In genomic region chr2:90641007-90641709, GRCm38 (mm10) we compare ENCODE assay signal across 12 mouse cellular contexts. TPM values are rescaled to one million over a fixed set of nuclear protein-coding genes. Genes with fewer than 3 reads are reported as not detected.
DNase-seq lines count a peak whose midpoint lies in the region; ATAC-seq and TF ChIP-seq lines count a peak whose summit lies in the region.
"Had no signal": no experiment of that assay in that cellular context is flagged by ENCODE, and none has a peak within 500 bp of the region (broad histone marks: within the 10 kb centered on the region; RNA-seq: fewer than 3 reads in every experiment).

No protein-coding gene starts in this region.

- WGBS in hindbrain, embryonic 11.5 days, result 85% methylated on average over 10 of the region's 10 CpGs
- WGBS in hindbrain, embryonic 10.5 days, result 77% methylated on average over 10 of the region's 10 CpGs
- WGBS in intestine, embryonic 16.5 days, result 54% methylated on average over 10 of the region's 10 CpGs
- 80% methylated on average over 10 of the region's 10 CpGs for WGBS in forebrain, embryonic 12.5 days

- no peaks in the 10 kb centered on the region for H3K9me3 ChIP-seq in hindbrain, embryonic 11.5 days (ENCODE audit: control insufficient read depth, low read length)
- H3K9me3 ChIP-seq in hindbrain, embryonic 10.5 days, result no peaks in the 10 kb centered on the region
- no peaks in the 10 kb centered on the region for H3K9me3 ChIP-seq in intestine, embryonic 16.5 days (ENCODE audit: control insufficient read depth, low read length)
- H3K9me3 ChIP-seq in forebrain, embryonic 12.5 days, result no peaks in the 10 kb centered on the region
- H3K9me3 ChIP-seq: embryonic facial prominence, embryonic 15.5 days had no signal

- H3K9ac ChIP-seq in hindbrain, embryonic 11.5 days (ENCODE audit: low read depth, low read length), result no peak overlapping the region
- no peak overlapping the region for H3K9ac ChIP-seq in intestine, embryonic 16.5 days (ENCODE audit: low read depth, low read length)
- no peak overlapping the region for H3K9ac ChIP-seq in forebrain, embryonic 12.5 days
- H3K9ac ChIP-seq: embryonic facial prominence, embryonic 15.5 days had no signal

- no peak for DNase-seq in hindbrain, embryonic 11.5 days (ENCODE audit: low spot score)
- no peak for DNase-seq in hindbrain, embryonic 10.5 days (ENCODE audit: low spot score)
- DNase-seq in adrenal gland, adult (ENCODE audit: inconsistent age in 2 of 2, low spot score in 1 of 2), result peak; percentile 62 to 81
- DNase-seq in kidney, postnatal 10 days, result no peak
- DNase-seq in thymus, adult 18-20 months, result no peak
- DNase-seq: gastrocnemius, postnatal 36 days; lung, adult 2 months; right cerebral cortex, postnatal 14 days had no signal

- H3K4me1 ChIP-seq in hindbrain, embryonic 11.5 days (replicated peaks; ENCODE audit: control insufficient read depth, insufficient read depth, low read length), result no peaks in the 10 kb centered on the region
- H3K4me1 ChIP-seq in hindbrain, embryonic 10.5 days (replicated peaks), result no peaks in the 10 kb centered on the region
- H3K4me1 ChIP-seq in intestine, embryonic 16.5 days (ENCODE audit: control insufficient read depth, insufficient read depth, low read length), result peaks cover 27% of the 10 kb centered on the region
- H3K4me1 ChIP-seq in forebrain, embryonic 12.5 days, result no peaks in the 10 kb centered on the region

- no peak for TF ChIP-seq POLR2A in myocyte (IDR thresholded peaks at IDR 0.05; ENCODE audit: insufficient read length, low read depth)

- H3K4me2 ChIP-seq in hindbrain, embryonic 11.5 days (replicated peaks; ENCODE audit: low read depth, low read length), result no peak overlapping the region
- no peak overlapping the region for H3K4me2 ChIP-seq in intestine, embryonic 16.5 days (ENCODE audit: low read depth, low read length)
- H3K4me2 ChIP-seq in myocyte (ENCODE audit: low read depth), result peak overlapping the region; percentile 69
- H3K4me2 ChIP-seq in forebrain, embryonic 12.5 days, result no peak overlapping the region
- H3K4me2 ChIP-seq: embryonic facial prominence, embryonic 15.5 days had no signal

- no peak overlapping the region for H3K27ac ChIP-seq in hindbrain, embryonic 11.5 days (ENCODE audit: low read depth, low read length)
- H3K27ac ChIP-seq in hindbrain, embryonic 10.5 days, result no peak overlapping the region
- peak overlapping the region; percentile 89 for H3K27ac ChIP-seq in intestine, embryonic 16.5 days (ENCODE audit: low read length)
- no peak overlapping the region for H3K27ac ChIP-seq in forebrain, embryonic 12.5 days
- H3K27ac ChIP-seq: embryonic facial prominence, embryonic 15.5 days had no signal

- H3K4me3 ChIP-seq in hindbrain, embryonic 11.5 days (ENCODE audit: low read depth, low read length), result no peak overlapping the region
- H3K4me3 ChIP-seq in hindbrain, embryonic 10.5 days, result no peak overlapping the region
- H3K4me3 ChIP-seq in intestine, embryonic 16.5 days (ENCODE audit: low read length), result no peak overlapping the region
- no peak overlapping the region for H3K4me3 ChIP-seq in myocyte
- no peak overlapping the region for H3K4me3 ChIP-seq in forebrain, embryonic 12.5 days (replicated peaks)
- H3K4me3 ChIP-seq: embryonic facial prominence, embryonic 15.5 days had no signal

- H3K27me3 ChIP-seq in hindbrain, embryonic 11.5 days (ENCODE audit: control insufficient read depth, insufficient read depth, low read length), result no peaks in the 10 kb centered on the region
- H3K27me3 ChIP-seq in hindbrain, embryonic 10.5 days (ENCODE audit: insufficient read depth, poor library complexity, severe bottlenecking), result no peaks in the 10 kb centered on the region
- H3K27me3 ChIP-seq in intestine, embryonic 16.5 days (replicated peaks; ENCODE audit: control insufficient read depth, insufficient read depth, low read length), result no peaks in the 10 kb centered on the region
- H3K27me3 ChIP-seq in myocyte (ENCODE audit: control insufficient read depth, insufficient read depth, insufficient read length), result no peaks in the 10 kb centered on the region
- H3K27me3 ChIP-seq in forebrain, embryonic 12.5 days, result no peaks in the 10 kb centered on the region
- H3K27me3 ChIP-seq: embryonic facial prominence, embryonic 15.5 days had no signal

- no peaks in the 10 kb centered on the region for H3K79me2 ChIP-seq in myocyte (ENCODE audit: control insufficient read depth, insufficient read depth)

- 0 out of 2 replicates have a peak, but pooled peaks have one; percentile 45 for ATAC-seq in hindbrain, embryonic 11.5 days (ENCODE audit: low FRiP score)
- peak; percentile 63 for ATAC-seq in intestine, embryonic 16.5 days
- no peak for ATAC-seq in forebrain, embryonic 12.5 days (ENCODE audit: low FRiP score)

- no peaks in the 10 kb centered on the region for H3K36me3 ChIP-seq in hindbrain, embryonic 11.5 days (ENCODE audit: control insufficient read depth, insufficient read depth, low read length)
- no peaks in the 10 kb centered on the region for H3K36me3 ChIP-seq in hindbrain, embryonic 10.5 days
- H3K36me3 ChIP-seq in intestine, embryonic 16.5 days (ENCODE audit: control insufficient read depth, insufficient read depth, low read length), result no peaks in the 10 kb centered on the region
- H3K36me3 ChIP-seq in myocyte (ENCODE audit: control insufficient read depth, insufficient read depth), result no peaks in the 10 kb centered on the region
- H3K36me3 ChIP-seq in forebrain, embryonic 12.5 days (replicated peaks), result no peaks in the 10 kb centered on the region
- H3K36me3 ChIP-seq: embryonic facial prominence, embryonic 15.5 days had no signal

- no peak overlapping the region for H3ac ChIP-seq in myocyte (ENCODE audit: control insufficient read depth, insufficient read length)

TF ChIP-seq in myocyte, 11 proteins besides CTCF, POLR2A, EP300 and RAD21:
- TF ChIP-seq SRF (IDR thresholded peaks at IDR 0.05; ENCODE audit: control insufficient read depth, insufficient read length, low read depth), result no peak
- no peak for TF ChIP-seq MYOD1 (IDR thresholded peaks at IDR 0.05; ENCODE audit: control insufficient read depth in 1 of 3, insufficient read length in 2 of 3, low read depth in 2 of 3)
- TF ChIP-seq MYOG (IDR thresholded peaks at IDR 0.05; ENCODE audit: control insufficient read depth in 1 of 3, insufficient read depth in 1 of 3, insufficient read length in 2 of 3, low read depth in 2 of 3), result no peak
- no peak for TF ChIP-seq TCF12 (IDR thresholded peaks at IDR 0.05; ENCODE audit: insufficient read depth, poor library complexity, severe bottlenecking)
- TF ChIP-seq TCF3 (IDR thresholded peaks at IDR 0.05; ENCODE audit: insufficient read length, low read depth), result no peak
- TF ChIP-seq REST (IDR thresholded peaks at IDR 0.05; ENCODE audit: insufficient read depth, insufficient read length), result no peak
- no peak for TF ChIP-seq MAX (IDR thresholded peaks at IDR 0.05; ENCODE audit: low read depth)
- no peak for TF ChIP-seq USF1 (IDR thresholded peaks at IDR 0.05; ENCODE audit: low read depth)
- TF ChIP-seq E2F4 (IDR thresholded peaks at IDR 0.05; ENCODE audit: insufficient read depth), result no peak
- no peak for TF ChIP-seq CEBPB (IDR thresholded peaks at IDR 0.05; ENCODE audit: insufficient read depth, poor library complexity, severe bottlenecking)

RNA-seq across cellular contexts. Expression of gene Nup160, which starts 35.9 kb away (rescaled TPM):
- polyA plus RNA-seq in hindbrain, embryonic 11.5 days (2014; fragmentation: Nextera tagmentation; extraction: Ambion mirVana), result 55.2 and 55.4 TPM in 2 replicates
- polyA plus RNA-seq in hindbrain, embryonic 10.5 days (2016; fragmentation: Nextera tagmentation; extraction: Ambion mirVana), result 51.0 and 60.0 TPM in 2 replicates
- 34.2 and 36.1 TPM in 2 replicates for polyA plus RNA-seq in intestine, embryonic 16.5 days (2015; fragmentation: Nextera tagmentation; extraction: Ambion mirVana)
- 7.8 TPM for polyA plus RNA-seq in myocyte (2012; fragmentation: generic; extraction: Trizol)
- polyA plus RNA-seq in forebrain, embryonic 12.5 days (2016; fragmentation: Nextera tagmentation; extraction: Ambion mirVana), result 52.3 and 62.4 TPM in 2 replicates

Comparison
In these comparisons a context has a peak if more than half of its experiments do, and no peak if none do; other contexts are left out.
1. DNase-seq: peak in adrenal gland, adult (2 of 2); none in hindbrain, embryonic 11.5 days (single experiment), hindbrain, embryonic 10.5 days (single experiment), kidney, postnatal 10 days (single experiment) and thymus, adult 18-20 months (0 of 2).